Mouse (Mus musculus) 3134 (cell line): Measurements from ENCODE around the gene Prkch.

Experiments used
- DNase-seq: peaks from one replicate; pipeline ENCODE4 v3.0.0-alpha.2; 2011; ENCODE audit warnings: low spot score; ENCODE audit not compliant: insufficient read length; ENCODE audit errors: extremely low read depth

Gene Prkch

DNA sequence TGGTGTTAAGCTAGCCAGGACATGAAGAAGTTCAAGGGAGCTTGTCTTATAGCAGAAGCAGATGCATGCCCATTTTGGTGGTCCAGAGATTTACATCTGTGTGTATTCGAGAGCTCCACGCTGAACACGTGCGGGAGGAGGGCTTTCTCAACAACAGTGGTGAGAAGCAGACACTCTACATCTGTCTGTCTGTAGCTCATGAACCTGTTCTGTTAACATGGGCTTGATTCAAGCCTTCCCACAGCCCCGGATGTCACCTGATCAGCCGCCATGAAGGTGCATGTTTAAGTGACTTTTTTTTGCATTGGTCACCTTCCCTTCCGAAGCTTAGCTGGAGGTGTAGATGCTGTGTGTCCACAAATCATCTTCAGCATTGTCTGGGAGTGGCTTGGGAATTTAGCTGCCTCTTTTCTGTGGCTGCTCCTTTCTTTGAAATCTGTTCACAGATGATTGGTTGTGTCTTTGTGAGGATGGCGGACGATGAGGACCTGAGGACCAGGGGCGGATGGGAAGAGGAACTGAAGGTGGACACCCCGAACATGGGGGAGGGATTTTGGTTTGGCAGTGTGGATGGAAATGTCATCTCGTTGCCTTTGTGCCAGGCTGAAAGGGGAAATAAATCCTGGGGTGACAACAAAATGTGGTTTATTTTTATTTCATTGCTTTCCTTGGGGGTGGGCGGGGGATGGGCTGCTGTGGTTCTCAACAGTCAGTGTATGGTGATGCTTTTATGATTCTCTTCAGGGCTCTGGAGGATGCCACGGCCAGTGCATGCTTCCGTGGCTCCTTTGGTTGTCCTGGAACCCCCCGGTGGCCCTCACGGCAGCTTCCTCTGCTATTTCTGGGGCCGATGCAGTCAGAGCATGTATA, 25.3 kb downstream of the Prkch start:
- no peak for DNase-seq

DNA sequence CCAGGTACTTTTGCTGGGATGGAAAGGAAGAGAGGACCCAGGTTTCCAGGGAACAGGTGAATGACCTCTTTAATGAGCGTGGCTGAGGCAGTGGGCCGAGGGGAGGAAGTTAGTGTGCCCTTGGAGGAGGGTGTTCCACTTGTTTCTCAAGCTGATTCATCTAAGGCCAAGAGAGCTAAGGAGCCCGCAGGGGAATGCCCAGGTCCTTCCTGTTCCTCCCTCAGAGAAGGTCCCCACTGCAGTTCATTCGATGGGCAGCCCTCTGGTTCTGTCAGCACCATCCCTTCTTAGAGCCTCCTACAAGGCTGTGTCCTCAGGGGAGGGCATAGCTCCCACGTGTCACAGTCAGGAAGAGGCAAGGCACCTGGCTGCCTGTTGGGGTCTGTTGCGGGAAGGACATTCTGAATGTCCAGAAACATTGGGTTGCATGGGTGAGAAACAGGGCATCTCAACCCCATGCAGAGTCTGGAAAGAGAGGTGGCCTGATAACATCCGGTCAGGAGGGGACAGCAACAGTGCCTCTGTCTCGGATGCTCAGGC, 26.3 kb downstream of the Prkch start:
- DNase-seq, result no peak

DNA sequence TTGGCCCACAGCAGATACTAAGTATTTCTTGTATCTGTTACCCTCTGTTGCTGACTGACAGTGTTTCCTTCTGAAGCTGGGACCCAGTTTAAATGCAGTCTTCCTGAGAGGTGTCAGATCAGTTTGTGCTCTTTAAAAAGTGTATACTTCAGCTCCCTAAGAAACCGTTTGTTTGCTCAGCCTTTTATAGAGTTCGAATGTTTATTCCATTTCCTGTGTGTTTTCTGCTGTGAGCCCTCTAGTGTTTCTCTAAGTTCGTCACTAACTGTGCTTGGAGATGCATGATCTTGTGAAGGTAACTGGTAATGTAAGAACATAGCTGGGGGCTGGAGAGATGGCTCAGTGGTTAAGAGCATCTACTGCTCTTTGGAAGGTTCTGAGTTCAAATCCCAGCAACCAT, 27.1 kb downstream of the Prkch start:
- DNase-seq, result no peak

DNA sequence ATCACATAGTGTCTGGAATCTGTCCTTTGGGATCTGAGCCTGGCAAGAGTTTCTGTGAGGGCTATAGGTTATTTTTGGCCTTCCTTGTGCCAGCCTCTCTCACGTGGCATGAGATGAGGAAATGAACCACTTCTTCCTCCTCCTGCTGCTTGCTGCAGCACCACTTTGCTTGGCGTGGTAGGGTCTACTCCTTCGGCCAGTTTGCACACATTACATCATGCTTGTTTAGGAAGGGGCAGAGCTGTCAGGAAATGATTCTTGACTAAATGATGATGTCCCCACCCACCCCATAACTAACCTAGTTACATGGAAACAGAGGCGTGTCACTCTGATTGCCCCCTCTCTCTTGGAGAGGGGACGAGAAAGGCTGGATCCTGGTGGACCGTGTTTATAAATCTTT, 28.6 kb downstream of the Prkch start:
- no peak for DNase-seq

DNA sequence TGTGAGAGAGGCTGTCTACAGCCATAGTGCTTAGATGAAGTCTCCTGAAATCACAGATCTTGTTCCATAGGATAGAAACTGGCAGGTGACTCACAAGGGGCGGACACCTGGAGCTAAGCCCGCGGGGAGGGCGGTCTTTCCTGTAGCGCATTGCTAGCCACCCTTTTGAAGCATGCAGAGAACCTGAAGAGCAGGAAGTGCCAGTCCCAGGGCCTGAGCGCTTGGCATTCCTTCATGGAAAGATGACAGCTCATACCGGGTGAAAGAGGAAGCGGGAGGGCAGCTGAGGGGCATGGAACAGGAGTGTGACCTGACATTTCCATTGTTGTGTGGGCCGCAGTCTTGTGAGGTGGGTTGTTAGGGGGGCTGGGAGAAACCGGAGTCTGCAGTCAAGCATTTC, 33.1 kb downstream of the Prkch start:
- peak; percentile 28 for DNase-seq

DNA sequence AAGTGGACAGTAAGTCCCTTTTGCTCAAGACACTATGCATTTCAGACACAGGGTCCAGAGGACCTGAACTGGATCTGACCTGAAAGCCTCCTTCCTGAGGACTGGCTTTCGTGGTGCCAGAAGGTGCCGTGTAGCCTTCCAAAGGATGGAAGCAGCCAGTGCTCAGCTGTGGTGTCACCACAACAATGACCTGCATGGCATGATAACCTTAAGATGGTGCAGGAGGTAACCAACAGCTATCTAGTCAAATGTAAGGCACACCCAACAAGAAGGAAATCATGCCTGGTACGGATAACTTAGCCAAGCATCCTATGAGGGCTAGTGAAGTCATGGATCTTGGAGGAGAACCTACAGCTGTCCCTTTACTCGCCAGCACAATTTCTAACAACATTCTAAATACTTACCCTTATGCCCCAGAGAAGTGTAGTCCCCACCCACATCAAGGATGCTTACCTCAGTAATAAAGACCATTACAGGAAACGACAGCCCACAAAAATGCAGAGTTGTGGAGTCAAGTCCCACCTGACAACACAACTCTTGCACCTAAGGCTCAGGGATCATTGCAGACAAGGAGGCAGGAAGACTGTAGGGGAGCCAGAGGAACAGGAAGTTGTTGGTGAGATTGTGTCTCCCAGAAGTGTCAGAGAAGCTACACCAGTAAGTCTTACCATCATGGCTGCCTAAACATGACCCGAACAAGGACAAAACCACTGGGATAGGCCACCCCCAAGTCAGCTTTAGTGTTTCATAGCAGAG, 40.9 kb downstream of the Prkch start:
- no peak for DNase-seq

DNA sequence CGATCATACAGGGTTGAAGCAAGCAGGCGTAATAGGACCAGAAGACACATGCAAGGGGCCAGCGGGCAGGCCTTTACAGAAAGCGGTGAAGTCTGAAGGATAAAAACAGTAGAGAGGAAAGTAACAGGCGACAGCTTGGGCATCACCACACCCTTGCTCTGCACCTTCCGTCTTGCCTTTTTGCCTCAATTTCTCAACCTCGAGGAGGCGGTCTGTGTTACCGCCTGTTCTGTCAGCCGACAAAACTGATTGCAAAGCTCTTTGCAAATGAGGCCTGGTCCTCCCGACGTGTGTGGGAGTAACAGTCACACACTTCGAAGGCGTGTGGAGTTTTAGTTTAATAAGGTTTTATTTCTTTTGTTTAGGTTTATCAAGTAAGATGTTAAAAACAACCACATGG, 43.3 kb downstream of the Prkch start:
- DNase-seq, result no peak

DNA sequence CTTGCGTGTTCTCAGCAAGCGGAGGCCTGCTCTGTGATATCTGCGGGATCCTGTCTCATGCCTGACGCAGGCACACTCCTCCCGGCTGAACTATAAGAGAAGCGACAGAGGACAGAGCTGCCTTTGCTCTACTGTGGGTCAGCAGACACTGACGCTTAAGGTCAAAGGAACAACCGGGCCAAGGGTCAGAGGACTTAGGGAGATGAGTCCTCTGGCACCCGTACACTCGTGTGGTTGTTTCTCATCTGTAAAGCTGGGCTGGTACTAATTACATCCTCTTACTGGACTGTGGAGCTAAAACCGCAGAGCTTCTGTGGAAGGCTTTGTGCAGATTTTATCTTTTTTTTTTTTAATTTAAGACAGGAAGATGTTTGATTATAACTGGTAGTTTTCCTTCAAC, 46.0 kb downstream of the Prkch start:
- DNase-seq, result no peak

DNA sequence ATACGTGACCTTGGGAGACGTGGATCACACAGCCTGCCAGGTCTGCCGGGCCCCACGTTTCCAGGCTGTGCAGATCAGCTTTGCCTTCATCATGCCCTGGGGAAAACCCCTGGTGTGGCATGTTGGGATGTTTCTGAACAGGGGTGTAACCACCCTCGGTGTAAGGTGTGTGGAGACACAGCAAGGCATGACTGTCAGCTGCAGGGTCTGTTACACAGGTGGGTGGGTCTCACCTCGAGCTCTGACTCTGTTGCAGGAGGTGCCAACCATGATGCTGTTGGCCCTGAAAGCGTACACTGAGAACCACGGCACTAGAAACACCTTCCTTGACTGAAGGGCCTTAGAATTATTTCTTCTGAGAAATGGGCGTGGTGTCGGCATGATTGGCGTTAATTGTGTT, 46.6 kb downstream of the Prkch start:
- no peak for DNase-seq

DNA sequence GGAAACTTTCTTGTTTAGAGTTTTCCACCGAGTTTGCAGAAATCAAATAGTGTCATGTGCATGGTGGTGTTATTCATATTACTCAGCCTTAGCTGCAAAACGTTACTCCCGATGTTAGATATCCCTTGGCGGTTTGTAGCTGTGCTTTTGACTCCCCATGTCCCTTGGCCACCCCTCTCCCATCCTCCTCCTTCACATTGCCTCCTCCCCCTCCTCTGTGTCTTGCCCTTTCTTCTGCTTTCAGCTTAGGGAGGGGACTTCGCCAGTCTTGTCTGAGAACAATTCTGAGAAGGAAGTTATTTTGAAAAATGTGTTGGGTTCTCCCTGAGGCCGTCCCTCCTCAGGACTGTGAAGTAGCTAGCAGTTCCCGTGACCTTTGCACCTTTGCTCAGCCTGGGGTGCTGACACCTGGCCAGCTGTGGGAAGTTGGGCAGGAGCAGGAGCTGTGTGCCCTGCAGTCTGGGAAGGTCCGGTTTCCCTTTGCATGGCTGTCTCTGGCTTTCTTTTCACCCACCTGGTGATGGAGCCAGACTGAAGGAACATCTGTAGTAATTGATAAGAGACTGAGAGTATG, 48.2 kb downstream of the Prkch start:
- DNase-seq, result no peak

DNA sequence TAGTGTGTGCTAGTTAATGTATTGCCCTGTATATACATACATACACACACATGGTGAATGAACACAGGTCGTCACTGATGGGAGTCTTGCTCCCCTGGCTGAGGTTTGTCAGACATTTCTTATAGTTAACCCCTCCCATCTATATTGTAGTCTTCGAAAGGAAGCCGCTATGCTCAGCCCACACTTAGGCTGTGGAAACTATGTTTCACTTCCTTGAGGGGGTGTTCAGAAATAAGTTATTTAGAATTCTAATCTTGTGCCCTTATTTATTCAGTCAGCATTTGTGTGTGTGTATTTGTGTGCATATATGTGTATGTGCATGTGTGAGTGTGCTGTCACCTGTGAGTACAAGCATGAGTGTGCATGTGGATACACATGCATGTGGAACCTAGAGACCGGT, 49.1 kb downstream of the Prkch start:
- no peak for DNase-seq

DNA sequence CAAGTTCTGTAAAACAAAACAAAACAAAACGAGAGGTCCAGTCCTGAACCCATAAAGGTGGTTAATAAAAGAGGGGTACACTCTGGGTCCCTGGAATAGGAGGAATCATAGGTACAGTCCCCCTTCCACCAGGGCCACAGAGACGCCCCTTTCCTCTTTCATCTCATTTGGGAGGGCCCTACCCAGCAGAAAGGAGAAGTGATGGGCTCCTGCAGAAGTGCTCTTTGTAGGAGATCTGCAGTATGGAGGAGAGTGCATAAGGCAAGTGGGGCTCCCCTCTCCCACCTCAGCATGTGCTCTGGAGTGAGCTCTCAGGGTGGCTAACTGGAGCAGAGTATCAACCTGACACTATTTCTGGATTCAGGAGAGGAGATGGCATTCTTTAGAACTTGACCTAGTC, 55.0 kb downstream of the Prkch start:
- no peak for DNase-seq

DNA sequence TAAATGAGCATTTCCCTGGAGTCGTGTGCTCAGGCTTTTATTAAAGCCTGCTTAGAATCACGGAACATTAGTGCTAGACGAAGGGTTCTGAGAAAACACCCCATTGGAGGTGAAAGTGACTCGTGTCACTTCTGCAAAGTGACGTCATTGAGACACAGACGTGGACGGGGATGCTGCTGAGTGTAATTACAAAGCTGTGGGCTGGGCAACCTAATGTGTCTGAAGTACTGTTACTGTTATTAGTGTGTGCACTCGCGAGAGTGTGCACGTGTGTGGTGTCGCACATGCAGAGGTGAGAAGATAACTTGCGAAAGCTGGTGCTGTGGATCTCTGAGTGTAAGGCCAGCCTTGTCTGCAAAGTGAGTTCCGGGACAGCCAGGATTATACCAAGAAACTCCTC, 56.6 kb downstream of the Prkch start:
- DNase-seq, result no peak

DNA sequence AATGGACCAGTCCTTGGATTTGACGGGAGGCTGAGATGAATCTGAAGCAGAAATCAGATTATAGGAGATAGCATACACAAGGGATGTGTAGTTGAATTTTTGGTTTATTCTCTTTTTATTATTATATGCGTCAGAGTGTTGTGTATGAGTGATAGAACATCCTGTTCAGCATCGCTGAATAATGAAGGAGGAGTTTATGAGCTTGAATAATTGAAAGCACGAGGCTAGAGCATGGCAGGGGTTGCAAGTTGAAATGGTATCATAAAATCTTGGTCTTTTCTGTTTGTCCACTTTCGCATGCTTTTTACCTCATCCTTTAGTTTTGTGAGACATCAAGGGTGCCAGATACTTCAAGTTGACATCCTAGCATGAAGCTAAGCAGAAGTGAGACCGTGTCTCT, 60.6 kb downstream of the Prkch start:
- DNase-seq, result no peak

DNA sequence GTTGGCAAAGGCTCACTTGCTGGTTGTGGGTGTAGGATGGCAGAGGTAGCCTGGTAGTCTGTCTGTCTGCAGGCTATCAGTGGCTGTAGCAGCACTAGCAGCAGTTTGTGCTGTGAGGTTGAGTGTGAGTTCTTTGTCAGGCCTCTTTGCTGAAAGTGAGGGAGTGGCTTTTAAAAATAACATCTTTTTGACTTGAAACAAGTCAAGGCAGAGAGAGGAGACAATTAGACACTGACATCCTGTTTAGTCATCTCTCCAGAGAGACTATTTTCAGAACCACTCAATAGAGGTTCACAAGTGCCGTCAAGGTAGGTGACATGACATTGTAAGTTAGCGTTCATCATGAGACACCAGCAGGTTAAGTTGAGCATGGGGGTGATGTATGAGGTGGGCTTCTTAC, 63.1 kb downstream of the Prkch start:
- DNase-seq, result no peak

DNA sequence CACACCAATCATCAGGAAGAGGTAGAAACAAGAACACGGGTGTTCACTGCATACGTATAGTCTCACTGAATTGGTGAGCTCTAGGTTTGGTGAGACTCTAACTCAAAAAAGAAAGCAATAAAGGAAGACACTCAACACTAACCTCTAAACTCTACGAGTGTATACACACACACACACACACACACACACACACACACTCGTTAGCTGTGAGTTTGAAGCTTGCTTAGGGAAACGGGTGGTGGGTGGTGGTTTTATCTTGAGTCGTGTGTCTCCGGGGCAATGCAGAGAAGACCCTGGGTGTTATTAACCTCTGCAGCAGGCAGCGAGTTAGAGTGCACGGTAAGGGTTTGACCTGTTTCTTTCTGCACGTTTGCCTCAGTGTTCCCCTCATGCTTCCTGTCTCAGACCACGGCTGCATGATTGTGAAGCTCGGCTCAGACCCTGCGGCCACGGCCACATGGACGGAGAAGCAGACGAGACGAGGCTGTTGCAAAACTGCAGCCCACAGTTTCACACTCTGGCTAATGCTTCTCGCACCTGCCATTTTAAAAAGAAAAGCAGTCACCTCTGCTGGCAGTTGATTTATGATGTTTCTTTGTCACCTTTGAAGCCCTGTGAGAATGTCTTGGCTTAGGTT, 72.1 kb downstream of the Prkch start:
- DNase-seq, result no peak

DNA sequence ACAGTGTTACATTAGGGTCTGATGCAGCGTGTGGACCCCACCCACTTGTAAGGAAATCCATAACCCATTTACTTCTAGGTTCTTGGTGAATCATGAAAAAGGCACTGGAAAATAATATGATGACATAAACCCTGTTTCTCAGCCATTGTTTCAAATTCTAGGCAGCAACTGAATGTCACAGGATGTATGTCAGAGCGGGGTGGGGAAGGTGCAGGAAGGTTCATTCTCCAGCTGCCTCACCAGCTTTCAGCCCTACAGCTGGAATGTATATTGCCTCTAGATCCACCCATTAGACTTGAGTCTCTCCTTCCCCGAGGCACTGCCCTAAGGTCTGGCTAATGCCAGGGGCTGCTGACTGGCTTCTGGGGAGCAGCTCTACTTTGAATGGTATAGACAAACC, 78.8 kb downstream of the Prkch start:
- DNase-seq, result no peak

DNA sequence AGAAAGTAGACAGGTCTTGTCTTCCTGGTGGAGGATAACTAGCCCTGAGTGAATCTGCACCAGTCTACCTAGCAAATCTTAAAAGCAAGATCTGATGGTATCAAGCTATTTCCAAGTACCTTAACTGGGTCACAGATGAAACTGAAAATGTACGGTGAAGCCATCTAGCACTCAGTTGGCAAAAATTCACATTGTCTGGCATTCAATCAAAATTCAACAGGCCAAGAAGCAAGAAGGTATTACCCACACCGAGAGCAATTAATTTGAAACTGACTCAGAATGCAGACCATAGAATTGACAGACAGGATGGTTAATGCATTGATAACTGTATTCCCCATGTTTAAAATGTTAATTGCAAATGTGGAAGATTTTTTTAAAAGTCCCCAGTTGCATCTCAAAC, 82.1 kb downstream of the Prkch start:
- no peak for DNase-seq

DNA sequence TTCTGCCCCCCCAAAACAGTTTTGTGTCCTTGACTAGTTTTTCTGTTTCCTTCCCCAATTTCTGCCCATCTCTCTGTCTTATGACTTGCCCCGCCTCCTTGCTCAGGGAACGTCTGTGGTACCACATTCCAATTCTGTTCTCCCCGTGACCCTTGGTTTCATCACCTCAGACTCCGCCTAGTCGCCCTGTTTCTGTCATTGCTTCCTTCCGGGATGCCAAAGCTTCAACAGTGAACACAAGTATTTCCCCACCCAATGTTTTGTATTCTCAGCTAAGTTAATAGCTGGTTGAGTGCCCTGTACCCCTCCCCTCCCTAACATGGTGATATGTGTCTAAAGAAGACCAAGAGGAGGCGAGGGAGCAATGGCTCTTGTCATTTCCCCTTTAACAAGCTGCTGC, 83.0 kb downstream of the Prkch start:
- DNase-seq, result no peak

DNA sequence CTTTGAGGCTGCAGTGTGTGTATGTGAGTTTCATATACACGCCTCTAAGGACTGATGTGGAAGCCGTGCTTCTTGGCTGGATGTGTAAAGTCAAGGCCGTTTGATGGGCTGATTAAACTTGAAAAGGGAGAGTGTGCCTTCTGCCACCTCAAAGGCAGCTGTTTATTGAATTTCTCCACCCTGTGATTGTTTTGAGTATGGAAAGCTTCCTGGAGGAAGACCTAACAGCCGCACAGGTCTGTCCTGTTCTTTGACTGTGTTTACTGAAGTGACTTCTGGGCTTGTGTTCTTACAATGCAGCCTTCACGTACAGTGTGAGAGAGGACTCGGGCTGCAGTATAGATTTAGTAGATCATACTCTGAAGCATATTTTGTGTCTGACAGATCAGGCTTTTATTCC, 86.1 kb downstream of the Prkch start:
- no peak for DNase-seq

DNA sequence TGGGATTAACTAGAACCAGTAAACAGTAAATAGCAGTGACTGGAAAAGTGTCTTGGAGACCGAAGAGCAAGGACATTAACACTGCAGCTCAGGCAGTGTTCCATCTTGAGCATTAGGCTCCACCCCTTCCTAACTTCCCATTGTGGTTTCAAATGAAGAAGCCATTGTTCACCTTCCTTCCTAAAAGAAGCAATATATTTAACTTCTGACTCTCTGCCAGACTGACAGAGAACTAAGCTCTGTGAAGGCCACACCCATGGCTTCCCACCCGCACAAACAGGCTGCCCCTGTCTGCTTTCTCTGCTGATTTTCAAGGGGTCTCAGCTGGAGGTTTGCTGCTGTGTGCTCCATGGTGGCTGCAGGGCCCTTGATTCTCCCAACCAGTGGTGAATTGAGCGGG, 86.9 kb downstream of the Prkch start:
- DNase-seq, result no peak
